Mouse (Mus musculus): ENCODE results near the gene Elf5. TPM values are rescaled to one million over a fixed set of nuclear protein-coding genes. Genes with fewer than 3 reads are reported as not detected.
A peak's percentile ranks its signal among the peaks of the same experiment; 100 is the strongest.

Gene Elf5
- polyA plus RNA-seq, 1 experiment from 2014 or later = not detected

- H3K27me3 ChIP-seq (replicated peaks) = no peaks in the 10 kb centered on the region
- peaks cover 8% of the 10 kb centered on the region for H3K4me1 ChIP-seq (replicated peaks)
- no peak overlapping the region for H3K9ac ChIP-seq
- H3K27ac ChIP-seq (ENCODE audit: poor library complexity, severe bottlenecking) = no peak overlapping the region
- no peak overlapping the region for H3K4me3 ChIP-seq
- no peak for ATAC-seq (ENCODE audit: insufficient number of reproducible peaks, low FRiP score)
- H3K4me2 ChIP-seq = no peak overlapping the region
- WGBS = 78% methylated on average over 3 of the region's 3 CpGs
- no peaks in the 10 kb centered on the region for H3K36me3 ChIP-seq
- no peaks in the 10 kb centered on the region for H3K9me3 ChIP-seq (replicated peaks)
Measured at GRCm38 (mm10) chr2:103411816-103412215, 328 bp downstream of the Elf5 start.

DNA sequence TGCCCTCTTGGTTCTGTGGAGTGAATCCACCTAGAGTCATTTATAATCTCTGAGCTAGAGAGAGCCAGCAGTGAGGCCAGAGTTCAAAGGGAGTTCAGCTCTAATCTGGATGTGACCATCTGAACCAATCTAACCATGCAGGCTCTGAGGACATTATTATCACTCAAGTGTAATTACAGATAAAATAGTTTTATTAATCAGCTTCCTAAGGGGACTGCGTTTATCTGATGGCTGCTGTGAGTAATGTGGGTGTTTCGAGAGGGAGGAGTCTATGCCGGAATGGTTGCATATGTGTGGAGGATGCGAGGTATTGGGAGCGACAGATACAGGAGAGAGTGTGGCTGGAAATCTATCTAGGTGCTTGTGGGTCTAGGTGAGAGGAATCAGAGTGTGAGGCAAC, 1.9 kb downstream of the Elf5 start:
- H3K27me3 ChIP-seq (replicated peaks) = no peaks in the 10 kb centered on the region
- H3K9ac ChIP-seq = no peak overlapping the region
- 63% methylated on average over 5 of the region's 5 CpGs for WGBS
- no peak overlapping the region for H3K27ac ChIP-seq (ENCODE audit: poor library complexity, severe bottlenecking)
- H3K4me2 ChIP-seq = no peak overlapping the region
- H3K4me3 ChIP-seq = no peak overlapping the region
- peaks cover 8% of the 10 kb centered on the region for H3K4me1 ChIP-seq (replicated peaks)
- H3K9me3 ChIP-seq (replicated peaks) = no peaks in the 10 kb centered on the region
- H3K36me3 ChIP-seq = no peaks in the 10 kb centered on the region
- no peak for ATAC-seq (ENCODE audit: insufficient number of reproducible peaks, low FRiP score)

- Histone ChIP-seq H3K9me3 (replicated peaks) (no peaks in the 10 kb centered on the region), H3K4me1 (replicated peaks) (peaks cover 10% of the 10 kb centered on the region), H3K36me3 (no peaks in the 10 kb centered on the region), H3K4me3 (no peak overlapping the region), H3K27me3 (replicated peaks) (no peaks in the 10 kb centered on the region), H3K27ac (ENCODE audit: poor library complexity, severe bottlenecking) (no peak overlapping the region), H3K4me2 (no peak overlapping the region), H3K9ac (no peak overlapping the region)
- WGBS = 33% methylated on average over 3 of the region's 3 CpGs
- ATAC-seq (ENCODE audit: insufficient number of reproducible peaks, low FRiP score) = no peak
Measured at GRCm38 (mm10) chr2:103415774-103416173, 4.3 kb downstream of the Elf5 start.

DNA sequence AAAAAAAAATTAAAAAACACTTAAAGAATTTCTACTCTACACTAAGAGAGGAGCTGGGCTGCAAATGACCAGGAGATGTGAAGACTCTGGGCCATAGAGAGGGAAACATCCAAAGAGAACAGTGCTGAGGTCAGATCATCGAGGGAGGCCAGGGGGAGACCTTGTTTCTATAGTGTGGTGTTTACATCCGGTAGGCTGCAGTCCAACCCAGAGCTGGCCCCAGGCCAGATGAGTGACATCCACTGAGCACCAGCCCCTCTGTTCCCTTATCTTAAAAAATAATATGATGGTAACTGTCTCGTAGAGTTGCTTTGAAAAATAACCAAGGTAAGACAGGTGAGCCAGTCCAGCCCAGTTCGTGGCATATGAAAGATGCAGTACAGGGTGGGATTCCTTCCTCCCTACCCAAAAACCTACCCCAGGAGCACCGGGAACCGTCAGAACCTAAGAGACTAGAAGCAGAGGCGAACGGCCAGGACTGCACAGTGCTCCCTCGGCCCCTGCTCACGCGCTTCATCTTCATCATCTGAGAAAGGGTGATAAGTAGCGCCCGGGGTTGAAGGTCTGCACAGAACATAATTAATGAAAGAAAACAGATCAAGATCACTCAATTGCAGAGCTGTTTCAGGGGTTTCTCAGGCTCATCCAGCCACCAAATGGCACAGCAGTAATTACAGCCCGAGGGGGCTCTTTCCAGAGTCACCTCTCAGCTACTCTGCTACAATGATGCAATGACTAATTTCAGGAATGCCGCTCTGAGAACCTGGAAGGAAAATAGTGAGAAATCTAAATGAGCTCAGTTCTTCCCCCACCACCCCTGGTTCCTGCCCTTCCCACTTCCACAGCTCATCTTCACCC, 9.4 kb downstream of the Elf5 start:
- Histone ChIP-seq H3K9me3 (replicated peaks) (no peaks in the 10 kb centered on the region), H3K27me3 (replicated peaks) (no peaks in the 10 kb centered on the region), H3K4me1 (replicated peaks) (peaks cover 18% of the 10 kb centered on the region), H3K36me3 (no peaks in the 10 kb centered on the region), H3K27ac (ENCODE audit: poor library complexity, severe bottlenecking) (no peak overlapping the region), H3K4me2 (no peak overlapping the region), H3K9ac (no peak overlapping the region), H3K4me3 (no peak overlapping the region)
- no peak; the same call in 1 of the 2 replicates for ATAC-seq (ENCODE audit: insufficient number of reproducible peaks, low FRiP score)
- WGBS = 45% methylated on average over 15 of the region's 15 CpGs

- Histone ChIP-seq H3K36me3 (no peaks in the 10 kb centered on the region), H3K9ac (no peak overlapping the region), H3K27ac (ENCODE audit: poor library complexity, severe bottlenecking) (no peak overlapping the region), H3K9me3 (replicated peaks) (no peaks in the 10 kb centered on the region), H3K4me2 (0 out of 2 replicates have a peak overlapping the region, but pooled peaks have one; percentile 9), H3K4me3 (no peak overlapping the region), H3K27me3 (replicated peaks) (no peaks in the 10 kb centered on the region), H3K4me1 (replicated peaks) (peaks cover 17% of the 10 kb centered on the region)
- ATAC-seq (ENCODE audit: insufficient number of reproducible peaks, low FRiP score) = no peak
- WGBS = 71% methylated on average over 12 of the region's 12 CpGs
Measured at GRCm38 (mm10) chr2:103423884-103424283, 12.4 kb downstream of the Elf5 start.

DNA sequence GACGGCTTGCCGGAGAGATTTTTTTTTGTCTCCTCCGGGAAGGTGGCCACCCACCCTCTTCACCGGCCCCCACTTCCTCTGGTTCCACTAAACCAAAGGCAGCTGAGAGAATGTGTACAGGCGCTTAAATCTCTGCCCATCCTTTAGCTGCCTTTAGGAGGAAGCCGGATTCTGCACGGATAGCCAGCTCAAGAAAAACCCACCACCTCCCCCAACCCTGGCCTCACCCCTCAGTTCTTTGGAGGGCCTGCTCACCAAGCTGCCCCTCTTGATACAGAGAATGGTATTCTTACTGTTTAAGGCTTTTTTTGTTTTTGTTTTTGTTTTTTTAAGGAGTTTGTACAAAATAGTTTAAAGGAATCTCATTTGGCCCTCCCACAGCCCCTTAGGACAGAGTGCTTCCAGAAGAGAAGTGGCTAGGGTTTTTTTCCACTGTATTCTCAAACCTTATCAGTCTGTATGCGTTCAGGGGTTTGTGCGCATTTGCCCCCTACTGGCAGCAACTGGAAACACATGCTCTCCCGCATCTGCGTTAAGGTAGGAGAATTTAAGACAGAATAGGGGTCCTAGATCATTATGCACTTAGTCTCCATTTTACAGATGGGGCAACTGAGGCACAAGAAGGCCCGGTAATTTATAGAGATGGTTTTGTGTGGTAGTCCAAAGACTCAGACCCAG, 13.0 kb downstream of the Elf5 start:
- Histone ChIP-seq H3K36me3 (no peaks in the 10 kb centered on the region), H3K4me2 (0 out of 2 replicates have a peak overlapping the region, but pooled peaks have one; percentile 9), H3K9me3 (replicated peaks) (no peaks in the 10 kb centered on the region), H3K9ac (0 out of 2 replicates have a peak overlapping the region, but pooled peaks have one; percentile 19), H3K27ac (ENCODE audit: poor library complexity, severe bottlenecking) (no peak overlapping the region), H3K4me1 (replicated peaks) (peaks cover 17% of the 10 kb centered on the region), H3K27me3 (replicated peaks) (no peaks in the 10 kb centered on the region), H3K4me3 (no peak overlapping the region)
- 17% methylated on average over 12 of the region's 12 CpGs for WGBS
- peak; percentile 45; the same call in 1 of the 2 replicates for ATAC-seq (ENCODE audit: insufficient number of reproducible peaks, low FRiP score)

GRCm38 (mm10) chr2:103425456-103426063, 14.1 kb downstream of the Elf5 start:
- Histone ChIP-seq H3K9ac (no peak overlapping the region), H3K27ac (ENCODE audit: poor library complexity, severe bottlenecking) (no peak overlapping the region), H3K9me3 (replicated peaks) (no peaks in the 10 kb centered on the region), H3K4me3 (no peak overlapping the region), H3K4me1 (replicated peaks) (peaks cover 17% of the 10 kb centered on the region), H3K36me3 (no peaks in the 10 kb centered on the region), H3K27me3 (replicated peaks) (no peaks in the 10 kb centered on the region), H3K4me2 (no peak overlapping the region)
- ATAC-seq (ENCODE audit: insufficient number of reproducible peaks, low FRiP score) = no peak
- WGBS = 56% methylated on average over 11 of the region's 11 CpGs

- ATAC-seq (ENCODE audit: insufficient number of reproducible peaks, low FRiP score) = no peak
Measured at GRCm38 (mm10) chr2:103428356-103428755, 16.9 kb downstream of the Elf5 start.

DNA sequence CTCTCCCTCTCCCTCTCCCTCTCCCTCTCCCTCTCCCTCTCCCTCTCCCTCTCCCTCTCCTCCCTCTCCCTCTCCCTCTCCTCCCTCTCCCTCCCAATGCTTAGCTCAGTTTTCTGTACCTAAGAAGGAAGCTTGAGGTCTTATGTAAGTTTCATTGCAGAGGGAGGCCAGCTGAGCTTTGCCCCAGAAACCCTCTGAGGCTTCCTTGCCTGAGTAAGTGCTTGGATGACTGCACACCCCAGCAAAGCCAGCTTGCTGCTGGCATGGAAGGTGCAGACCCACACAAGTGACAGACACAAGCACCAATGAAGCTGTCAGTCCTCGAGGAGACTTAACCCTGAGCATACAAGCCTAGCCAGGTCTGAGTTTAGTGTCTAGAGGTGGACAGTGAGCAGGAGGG, 19.2 kb downstream of the Elf5 start:
- H3K4me3 ChIP-seq = no peak overlapping the region
- no peak overlapping the region for H3K4me2 ChIP-seq
- ATAC-seq (ENCODE audit: insufficient number of reproducible peaks, low FRiP score) = no peak
- H3K36me3 ChIP-seq = no peaks in the 10 kb centered on the region
- no peaks in the 10 kb centered on the region for H3K27me3 ChIP-seq (replicated peaks)
- no peak overlapping the region for H3K9ac ChIP-seq
- WGBS = 29% methylated on average over 1 of the region's 1 CpGs
- H3K27ac ChIP-seq (ENCODE audit: poor library complexity, severe bottlenecking) = no peak overlapping the region
- H3K9me3 ChIP-seq (replicated peaks) = no peaks in the 10 kb centered on the region
- H3K4me1 ChIP-seq (replicated peaks) = peaks cover 14% of the 10 kb centered on the region

More at GRCm38 (mm10) chr2:103428356-103428755, 16.9 kb downstream of the Elf5 start:
- Histone ChIP-seq H3K9me3 (replicated peaks) (no peaks in the 10 kb centered on the region), H3K4me3 (no peak overlapping the region), H3K4me2 (no peak overlapping the region), H3K27me3 (replicated peaks) (no peaks in the 10 kb centered on the region), H3K36me3 (no peaks in the 10 kb centered on the region), H3K4me1 (replicated peaks) (peaks cover 23% of the 10 kb centered on the region), H3K27ac (ENCODE audit: poor library complexity, severe bottlenecking) (no peak overlapping the region), H3K9ac (no peak overlapping the region)
- 86% methylated on average over 3 of the region's 3 CpGs for WGBS

DNA sequence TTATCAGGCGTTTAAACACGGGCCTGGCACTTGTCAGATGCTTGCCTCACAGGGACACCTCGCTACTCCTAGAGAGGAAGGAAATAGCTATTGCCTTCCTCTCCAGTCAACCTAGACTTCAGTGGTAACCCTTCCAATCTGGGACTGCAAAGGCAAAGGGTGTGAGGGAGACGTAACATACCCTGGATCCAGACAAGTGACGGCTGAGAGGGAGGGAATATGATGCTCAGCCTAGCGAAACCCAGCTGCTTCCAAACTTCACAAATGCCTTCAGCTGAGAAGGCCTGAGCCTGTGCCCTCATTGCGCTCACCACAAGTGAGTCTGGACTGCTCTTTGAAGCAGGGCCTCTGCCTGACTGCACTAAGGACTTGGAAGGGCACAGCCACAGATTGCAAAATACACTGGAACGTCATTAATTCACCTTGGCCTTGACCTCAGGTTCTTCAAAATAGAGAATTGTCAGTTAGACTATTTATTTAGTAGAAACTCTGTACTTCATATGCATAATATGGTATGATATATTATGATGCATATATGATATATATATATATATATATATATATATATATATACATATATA, 21.3 kb downstream of the Elf5 start:
- 23% methylated on average over 8 of the region's 8 CpGs for WGBS

DNA sequence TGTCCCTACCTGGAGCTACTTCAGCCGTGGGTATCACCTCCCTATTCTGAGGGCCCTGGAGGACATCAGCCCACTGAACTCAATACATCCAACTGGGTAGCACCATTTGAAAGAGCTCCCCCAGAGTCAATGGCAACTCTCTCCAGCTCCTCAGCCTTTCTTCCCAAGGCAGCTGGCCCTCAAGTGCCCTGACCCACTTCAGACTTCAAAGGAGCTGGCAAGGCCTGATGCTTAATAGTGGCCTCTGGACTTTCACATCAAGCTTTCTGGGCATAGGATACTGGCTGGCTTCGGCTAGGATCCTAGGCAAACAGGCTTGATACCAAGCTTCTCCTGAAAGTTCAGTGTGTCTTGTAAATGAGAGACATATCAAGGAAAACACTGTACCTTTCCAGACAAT, 23.6 kb downstream of the Elf5 start:
- Histone ChIP-seq H3K36me3 (no peaks in the 10 kb centered on the region), H3K4me2 (no peak overlapping the region), H3K9me3 (replicated peaks) (no peaks in the 10 kb centered on the region), H3K27ac (ENCODE audit: poor library complexity, severe bottlenecking) (no peak overlapping the region), H3K27me3 (replicated peaks) (no peaks in the 10 kb centered on the region), H3K4me3 (no peak overlapping the region), H3K4me1 (replicated peaks) (peaks cover 35% of the 10 kb centered on the region), H3K9ac (no peak overlapping the region)
- ATAC-seq (ENCODE audit: insufficient number of reproducible peaks, low FRiP score) = no peak
- WGBS = 80% methylated on average over 2 of the region's 2 CpGs

More for the DNA sequence above, 21.3 kb downstream of the Elf5 start:
- H3K36me3 ChIP-seq = no peaks in the 10 kb centered on the region
- H3K9ac ChIP-seq = no peak overlapping the region
- H3K4me1 ChIP-seq (replicated peaks) = peaks cover 28% of the 10 kb centered on the region
- H3K4me3 ChIP-seq = no peak overlapping the region
- no peaks in the 10 kb centered on the region for H3K27me3 ChIP-seq (replicated peaks)
- peak; percentile 62 for ATAC-seq (ENCODE audit: insufficient number of reproducible peaks, low FRiP score)
- H3K9me3 ChIP-seq (replicated peaks) = no peaks in the 10 kb centered on the region
- H3K4me2 ChIP-seq = no peak overlapping the region
- H3K27ac ChIP-seq (ENCODE audit: poor library complexity, severe bottlenecking) = peak overlapping the region; percentile 59; the same call in 1 of the 2 replicates

Measured in heart, embryonic 12.5 days (tissue).